Mouse (Mus musculus) bone marrow, adult 2 months (tissue): ENCODE measurements around the gene Bpi. TPM values are rescaled to one million over a fixed set of nuclear protein-coding genes. Genes with fewer than 3 reads are reported as not detected.

Experiments used
- H3K27ac ChIP-seq: fragments of 200-500 bp; 2 replicates; pipeline ENCODE4 v1.5.1; 2012; ENCODE audit warnings: low read depth, mild to moderate bottlenecking, control low read depth, inconsistent platforms, low read length; ENCODE audit not compliant: control insufficient read depth, poor library complexity, insufficient read depth
- H3K4me1 ChIP-seq: fragments of 200-500 bp; 2 replicates; pipeline ENCODE4 v1.6.1; 2011; ENCODE audit warnings: low read length; ENCODE audit not compliant: control insufficient read depth, insufficient read depth
- H3K4me3 ChIP-seq: fragments of 200-500 bp; replicated peaks from 2 replicates; pipeline ENCODE3; 2011; ENCODE audit warnings: mild to moderate bottlenecking, low read depth, low read length, control low read depth; ENCODE audit not compliant: control insufficient read depth
- CTCF ChIP-seq: fragments of 200-500 bp; IDR thresholded peaks from 2 replicates; pipeline ENCODE4 v1.5.1; 2011; ENCODE audit warnings: low read length, control low read depth; ENCODE audit not compliant: control insufficient read depth, insufficient read depth
- POLR2A ChIP-seq: fragments of 200-500 bp; IDR thresholded peaks from 2 replicates; pipeline ENCODE4 v1.6.1; 2011; ENCODE audit warnings: low read depth, mild to moderate bottlenecking, control low read depth, low read length, borderline replicate concordance; ENCODE audit not compliant: control insufficient read depth
- WGBS: fragments of 180-500 bp; shearing (Covaris S2); methylation state at CpG from one replicate; pipeline ENCODE4 v1.1.7; 2018; 5-methylcytosine and 5-hydroxymethylcytosine counted together
- polyA plus RNA-seq: library from polyadenylated mRNA; stranded (reverse); fragments of >200 nt; gene quantifications from 2 replicates; pipeline ENCODE4 v1.2.4, GENCODE M21; 2011; ENCODE audit warnings: low replicate concordance; ENCODE audit not compliant: missing spikeins, insufficient read depth, insufficient read length

The Bpi gene
- polyA plus RNA-seq, 1 experiment, result not detected

- Histone ChIP-seq H3K4me3 (no peak overlapping the region), H3K4me1 (no peaks in the 10 kb centered on the region), H3K27ac (no peak overlapping the region)
- no peak for TF ChIP-seq POLR2A
- TF ChIP-seq CTCF, result no peak
Measured at GRCm38 (mm10) chr2:158236698-158237097, 21.2 kb upstream of the Bpi start.

GRCm38 (mm10) chr2:158238101-158238500, 19.8 kb upstream of the Bpi start:
- 85% methylated on average over 5 of the region's 5 CpGs for WGBS
- Histone ChIP-seq H3K27ac (no peak overlapping the region), H3K4me1 (no peaks in the 10 kb centered on the region), H3K4me3 (no peak overlapping the region)
- no peak for TF ChIP-seq POLR2A
- no peak for TF ChIP-seq CTCF

GRCm38 (mm10) chr2:158241126-158241738, 16.7 kb upstream of the Bpi start:
- Histone ChIP-seq H3K4me1 (no peaks in the 10 kb centered on the region), H3K27ac (no peak overlapping the region)
- 67% methylated on average over 5 of the region's 5 CpGs for WGBS

GRCm38 (mm10) chr2:158242170-158242896, 15.6 kb upstream of the Bpi start:
- Histone ChIP-seq H3K4me3 (no peak overlapping the region), H3K27ac (no peak overlapping the region), H3K4me1 (no peaks in the 10 kb centered on the region)
- 86% methylated on average over 18 of the region's 18 CpGs for WGBS
- no peak for TF ChIP-seq POLR2A
- TF ChIP-seq CTCF, result no peak

More at GRCm38 (mm10) chr2:158241126-158241738, 16.7 kb upstream of the Bpi start:
- H3K4me3 ChIP-seq, result no peak overlapping the region
- TF ChIP-seq POLR2A, result no peak
- TF ChIP-seq CTCF, result no peak

GRCm38 (mm10) chr2:158243129-158243870, 14.6 kb upstream of the Bpi start:
- no peak overlapping the region for H3K27ac ChIP-seq
- H3K4me1 ChIP-seq, result no peaks in the 10 kb centered on the region; the same call in 1 of the 2 replicates
- no peak for TF ChIP-seq POLR2A
- 78% methylated on average over 18 of the region's 18 CpGs for WGBS
- H3K4me3 ChIP-seq, result no peak overlapping the region

GRCm38 (mm10) chr2:158245072-158245817, 12.6 kb upstream of the Bpi start:
- H3K4me3 ChIP-seq, result no peak overlapping the region
- H3K4me1 ChIP-seq, result no peaks in the 10 kb centered on the region; the same call in 1 of the 2 replicates
- WGBS, result 69% methylated on average over 4 of the region's 4 CpGs
- no peak for TF ChIP-seq POLR2A
- no peak for TF ChIP-seq CTCF
- H3K27ac ChIP-seq, result no peak overlapping the region

GRCm38 (mm10) chr2:158247852-158248251, 10.0 kb upstream of the Bpi start:
- WGBS, result 85% methylated on average over 6 of the region's 6 CpGs
- no peak for TF ChIP-seq POLR2A
- no peak for TF ChIP-seq CTCF
- H3K4me1 ChIP-seq, result no peaks in the 10 kb centered on the region; the same call in 1 of the 2 replicates
- no peak overlapping the region for H3K27ac ChIP-seq
- H3K4me3 ChIP-seq, result no peak overlapping the region

- H3K27ac ChIP-seq, result no peak overlapping the region
- H3K4me3 ChIP-seq, result no peak overlapping the region
- TF ChIP-seq POLR2A, result no peak
- no peak for TF ChIP-seq CTCF
- WGBS, result 52% methylated on average over 7 of the region's 7 CpGs
- no peaks in the 10 kb centered on the region; the same call in 1 of the 2 replicates for H3K4me1 ChIP-seq
Measured at GRCm38 (mm10) chr2:158248318-158248717, 9.6 kb upstream of the Bpi start.
